Mouse (Mus musculus): ENCODE data around the gene C8a. TPM values are rescaled to one million over a fixed set of nuclear protein-coding genes. Genes with fewer than 3 reads are reported as not detected.
A peak's percentile ranks its signal among the peaks of the same experiment; 100 is the strongest.

Gene C8a
- polyA plus RNA-seq, 1 experiment from 2014 or later = not detected

- Histone ChIP-seq H3K27me3 (ENCODE audit: control insufficient read depth, insufficient read depth, low read length) (no peaks in the 10 kb centered on the region), H3K9ac (replicated peaks; ENCODE audit: low read length) (no peak overlapping the region), H3K4me2 (ENCODE audit: low read length) (no peak overlapping the region), H3K4me3 (replicated peaks; ENCODE audit: low read depth, low read length) (no peak overlapping the region), H3K4me1 (ENCODE audit: control insufficient read depth, insufficient read depth, low read length) (no peaks in the 10 kb centered on the region), H3K36me3 (ENCODE audit: control insufficient read depth, insufficient read depth, low read length) (no peaks in the 10 kb centered on the region), H3K27ac (replicated peaks; ENCODE audit: low read depth, low read length) (no peak overlapping the region), H3K9me3 (ENCODE audit: control insufficient read depth, low read length) (no peaks in the 10 kb centered on the region)
- ATAC-seq (ENCODE audit: low FRiP score, low TSS enrichment) = no peak
- WGBS = 83% methylated on average over 5 of the region's 5 CpGs
- DNase-seq = peak; percentile 41
Observed at GRCm38 (mm10) chr4:104828939-104829338, 47.3 kb downstream of the C8a start.

- DNase-seq = no peak
- 81% methylated on average over 7 of the region's 7 CpGs for WGBS
- ATAC-seq (ENCODE audit: low FRiP score, low TSS enrichment) = no peak
- Histone ChIP-seq H3K4me3 (replicated peaks; ENCODE audit: low read depth, low read length) (no peak overlapping the region), H3K4me1 (ENCODE audit: control insufficient read depth, insufficient read depth, low read length) (no peaks in the 10 kb centered on the region), H3K9ac (replicated peaks; ENCODE audit: low read length) (no peak overlapping the region), H3K9me3 (ENCODE audit: control insufficient read depth, low read length) (no peaks in the 10 kb centered on the region), H3K27me3 (ENCODE audit: control insufficient read depth, insufficient read depth, low read length) (no peaks in the 10 kb centered on the region), H3K36me3 (ENCODE audit: control insufficient read depth, insufficient read depth, low read length) (no peaks in the 10 kb centered on the region), H3K27ac (replicated peaks; ENCODE audit: low read depth, low read length) (no peak overlapping the region), H3K4me2 (ENCODE audit: low read length) (no peak overlapping the region)
Observed at GRCm38 (mm10) chr4:104824381-104825077, 51.7 kb downstream of the C8a start.

GRCm38 (mm10) chr4:104823597-104824101, 52.5 kb downstream of the C8a start:
- Histone ChIP-seq H3K9ac (replicated peaks; ENCODE audit: low read length) (no peak overlapping the region), H3K27me3 (ENCODE audit: control insufficient read depth, insufficient read depth, low read length) (no peaks in the 10 kb centered on the region), H3K4me1 (ENCODE audit: control insufficient read depth, insufficient read depth, low read length) (no peaks in the 10 kb centered on the region), H3K9me3 (ENCODE audit: control insufficient read depth, low read length) (no peaks in the 10 kb centered on the region), H3K4me3 (replicated peaks; ENCODE audit: low read depth, low read length) (no peak overlapping the region), H3K27ac (replicated peaks; ENCODE audit: low read depth, low read length) (no peak overlapping the region), H3K36me3 (ENCODE audit: control insufficient read depth, insufficient read depth, low read length) (no peaks in the 10 kb centered on the region), H3K4me2 (ENCODE audit: low read length) (no peak overlapping the region)
- DNase-seq (no peak), ATAC-seq (ENCODE audit: low FRiP score, low TSS enrichment) (no peak)
- 93% methylated on average over 4 of the region's 4 CpGs for WGBS

GRCm38 (mm10) chr4:104819891-104820290, 56.3 kb downstream of the C8a start:
- DNase-seq = no peak
- H3K9me3 ChIP-seq (ENCODE audit: control insufficient read depth, low read length) = no peaks in the 10 kb centered on the region
- H3K9ac ChIP-seq (replicated peaks; ENCODE audit: low read length) = no peak overlapping the region
- no peaks in the 10 kb centered on the region for H3K4me1 ChIP-seq (ENCODE audit: control insufficient read depth, insufficient read depth, low read length)
- no peak overlapping the region for H3K4me3 ChIP-seq (replicated peaks; ENCODE audit: low read depth, low read length)
- H3K36me3 ChIP-seq (ENCODE audit: control insufficient read depth, insufficient read depth, low read length) = no peaks in the 10 kb centered on the region
- no peaks in the 10 kb centered on the region for H3K27me3 ChIP-seq (ENCODE audit: control insufficient read depth, insufficient read depth, low read length)
- no peak overlapping the region for H3K27ac ChIP-seq (replicated peaks; ENCODE audit: low read depth, low read length)
- ATAC-seq (ENCODE audit: low FRiP score, low TSS enrichment) = no peak
- WGBS = 74% methylated on average over 4 of the region's 4 CpGs
- no peak overlapping the region for H3K4me2 ChIP-seq (ENCODE audit: low read length)

- ATAC-seq (ENCODE audit: low FRiP score, low TSS enrichment) (no peak), DNase-seq (no peak)
- no peak overlapping the region for H3K9ac ChIP-seq (replicated peaks; ENCODE audit: low read length)
- 61% methylated on average over 4 of the region's 4 CpGs for WGBS
- no peak overlapping the region for H3K4me3 ChIP-seq (replicated peaks; ENCODE audit: low read depth, low read length)
- H3K27ac ChIP-seq (replicated peaks; ENCODE audit: low read depth, low read length) = no peak overlapping the region
- H3K4me1 ChIP-seq (ENCODE audit: control insufficient read depth, insufficient read depth, low read length) = no peaks in the 10 kb centered on the region
- no peaks in the 10 kb centered on the region for H3K9me3 ChIP-seq (ENCODE audit: control insufficient read depth, low read length)
- no peaks in the 10 kb centered on the region for H3K36me3 ChIP-seq (ENCODE audit: control insufficient read depth, insufficient read depth, low read length)
- H3K27me3 ChIP-seq (ENCODE audit: control insufficient read depth, insufficient read depth, low read length) = no peaks in the 10 kb centered on the region
- no peak overlapping the region for H3K4me2 ChIP-seq (ENCODE audit: low read length)
Observed at GRCm38 (mm10) chr4:104818986-104819385, 57.2 kb downstream of the C8a start.

GRCm38 (mm10) chr4:104817509-104817908, 58.7 kb downstream of the C8a start:
- no peaks in the 10 kb centered on the region for H3K36me3 ChIP-seq (ENCODE audit: control insufficient read depth, insufficient read depth, low read length)
- no peaks in the 10 kb centered on the region for H3K9me3 ChIP-seq (ENCODE audit: control insufficient read depth, low read length)
- H3K4me1 ChIP-seq (ENCODE audit: control insufficient read depth, insufficient read depth, low read length) = no peaks in the 10 kb centered on the region
- DNase-seq (no peak), ATAC-seq (ENCODE audit: low FRiP score, low TSS enrichment) (no peak)
- no peak overlapping the region for H3K27ac ChIP-seq (replicated peaks; ENCODE audit: low read depth, low read length)
- no peak overlapping the region for H3K4me3 ChIP-seq (replicated peaks; ENCODE audit: low read depth, low read length)
- H3K4me2 ChIP-seq (ENCODE audit: low read length) = no peak overlapping the region
- 68% methylated on average over 2 of the region's 2 CpGs for WGBS
- no peak overlapping the region for H3K9ac ChIP-seq (replicated peaks; ENCODE audit: low read length)
- H3K27me3 ChIP-seq (ENCODE audit: control insufficient read depth, insufficient read depth, low read length) = no peaks in the 10 kb centered on the region

GRCm38 (mm10) chr4:104816519-104817232, 59.5 kb downstream of the C8a start:
- Histone ChIP-seq H3K9ac (replicated peaks; ENCODE audit: low read length) (no peak overlapping the region), H3K4me1 (ENCODE audit: control insufficient read depth, insufficient read depth, low read length) (no peaks in the 10 kb centered on the region), H3K4me2 (ENCODE audit: low read length) (no peak overlapping the region), H3K36me3 (ENCODE audit: control insufficient read depth, insufficient read depth, low read length) (no peaks in the 10 kb centered on the region), H3K27me3 (ENCODE audit: control insufficient read depth, insufficient read depth, low read length) (no peaks in the 10 kb centered on the region), H3K4me3 (replicated peaks; ENCODE audit: low read depth, low read length) (no peak overlapping the region), H3K9me3 (ENCODE audit: control insufficient read depth, low read length) (no peaks in the 10 kb centered on the region), H3K27ac (replicated peaks; ENCODE audit: low read depth, low read length) (no peak overlapping the region)
- DNase-seq (no peak), ATAC-seq (ENCODE audit: low FRiP score, low TSS enrichment) (no peak)
- WGBS = 90% methylated on average over 4 of the region's 4 CpGs

GRCm38 (mm10) chr4:104813617-104814016, 62.6 kb downstream of the C8a start:
- DNase-seq (no peak), ATAC-seq (ENCODE audit: low FRiP score, low TSS enrichment) (no peak)
- H3K9me3 ChIP-seq (ENCODE audit: control insufficient read depth, low read length) = no peaks in the 10 kb centered on the region
- no peak overlapping the region for H3K27ac ChIP-seq (replicated peaks; ENCODE audit: low read depth, low read length)
- H3K4me3 ChIP-seq (replicated peaks; ENCODE audit: low read depth, low read length) = no peak overlapping the region
- WGBS = 58% methylated on average over 2 of the region's 2 CpGs
- no peak overlapping the region for H3K4me2 ChIP-seq (ENCODE audit: low read length)
- no peak overlapping the region for H3K9ac ChIP-seq (replicated peaks; ENCODE audit: low read length)
- no peaks in the 10 kb centered on the region for H3K36me3 ChIP-seq (ENCODE audit: control insufficient read depth, insufficient read depth, low read length)
- H3K27me3 ChIP-seq (ENCODE audit: control insufficient read depth, insufficient read depth, low read length) = no peaks in the 10 kb centered on the region
- no peaks in the 10 kb centered on the region for H3K4me1 ChIP-seq (ENCODE audit: control insufficient read depth, insufficient read depth, low read length)
